Mouse (Mus musculus): ENCODE measurements at regions not wholly inside any gene's neighbourhood (a gene's known extent, or its start where the extent isn't known, plus 50 kb on each side); places are given as distances from the start of the nearest gene placed in this dataset.

GRCm38 (mm10) chr15:68508190-68508589, 2007.5 kb upstream of the Lrrc6 start:
- no peak overlapping the region for H3K9ac ChIP-seq
- H3K4me1 ChIP-seq (replicated peaks): no peaks in the 10 kb centered on the region
- no peak overlapping the region for H3K27ac ChIP-seq (replicated peaks)
- H3K9me3 ChIP-seq: no peaks in the 10 kb centered on the region
- no peaks in the 10 kb centered on the region for H3K27me3 ChIP-seq
- no peaks in the 10 kb centered on the region for H3K36me3 ChIP-seq
- H3K4me2 ChIP-seq: no peak overlapping the region
- ATAC-seq (ENCODE audit: low FRiP score, low read depth): no peak
- 83% methylated on average over 5 of the region's 5 CpGs for WGBS
- H3K4me3 ChIP-seq: no peak overlapping the region

- Histone ChIP-seq H3K4me2 (no peak overlapping the region), H3K4me3 (no peak overlapping the region), H3K27me3 (no peaks in the 10 kb centered on the region), H3K36me3 (no peaks in the 10 kb centered on the region), H3K9ac (no peak overlapping the region), H3K27ac (replicated peaks) (no peak overlapping the region), H3K4me1 (replicated peaks) (peaks cover 7% of the 10 kb centered on the region), H3K9me3 (no peaks in the 10 kb centered on the region)
- WGBS: 75% methylated on average over 2 of the region's 2 CpGs
- ATAC-seq (ENCODE audit: low FRiP score, low read depth): no peak
These were observed 2005.4 kb upstream of the Lrrc6 start for GRCm38 (mm10) chr15:68506093-68506492.

DNA sequence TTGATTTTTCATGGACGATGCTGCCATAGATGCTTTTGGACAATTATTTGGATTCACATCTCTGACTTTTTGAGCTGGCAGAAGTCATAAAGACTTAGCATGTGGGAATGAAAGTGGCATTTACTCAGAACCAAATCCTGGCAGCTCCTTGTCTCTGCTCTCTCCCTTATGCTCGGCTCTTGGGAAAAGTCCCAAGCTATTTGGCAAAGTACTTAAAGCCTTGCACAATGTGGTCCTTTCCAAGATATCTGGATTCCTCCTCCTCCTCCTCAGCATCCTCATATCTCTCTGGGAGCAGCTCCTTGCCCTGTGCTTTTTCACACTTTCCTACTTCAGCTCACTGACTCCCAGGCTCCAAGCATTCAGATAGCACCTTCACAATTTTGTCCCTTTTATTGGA, 1995.7 kb upstream of the Lrrc6 start:
- H3K9me3 ChIP-seq: no peaks in the 10 kb centered on the region
- no peak overlapping the region for H3K27ac ChIP-seq (replicated peaks)
- H3K9ac ChIP-seq: no peak overlapping the region
- no peaks in the 10 kb centered on the region for H3K36me3 ChIP-seq
- no peak for ATAC-seq (ENCODE audit: low FRiP score, low read depth)
- H3K4me2 ChIP-seq: no peak overlapping the region
- H3K4me3 ChIP-seq: no peak overlapping the region
- no peaks in the 10 kb centered on the region for H3K27me3 ChIP-seq
- no peaks in the 10 kb centered on the region for H3K4me1 ChIP-seq (replicated peaks)
- WGBS: 89% methylated on average over 2 of the region's 2 CpGs

DNA sequence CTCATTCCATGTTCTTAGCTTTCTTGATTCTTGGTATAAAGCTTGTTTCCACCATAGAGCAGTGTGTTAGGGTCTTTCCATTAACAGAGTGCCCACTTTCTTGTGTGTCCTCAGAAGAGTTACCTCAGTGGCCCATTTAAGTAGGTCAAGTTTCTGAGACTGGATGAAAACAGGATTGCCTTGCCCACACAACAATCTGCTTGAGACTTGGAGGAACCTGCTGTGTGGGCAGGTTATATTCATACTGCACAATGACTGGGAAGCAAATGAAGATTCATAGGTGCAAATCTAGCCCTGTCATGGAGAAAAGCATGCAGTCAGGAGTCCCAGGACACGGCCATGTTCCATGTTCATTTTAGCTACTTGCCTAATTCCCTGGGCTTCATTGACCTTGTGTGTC, 1984.1 kb upstream of the Lrrc6 start:
- no peak for ATAC-seq (ENCODE audit: low FRiP score, low read depth)
- H3K9ac ChIP-seq: no peak overlapping the region
- 95% methylated on average over 1 of the region's 1 CpGs for WGBS

GRCm38 (mm10) chr15:68477745-68478144, 1977.0 kb upstream of the Lrrc6 start:
- WGBS: 92% methylated on average over 5 of the region's 5 CpGs
- Histone ChIP-seq H3K9me3 (no peaks in the 10 kb centered on the region), H3K36me3 (no peaks in the 10 kb centered on the region), H3K27me3 (no peaks in the 10 kb centered on the region), H3K4me3 (no peak overlapping the region), H3K4me2 (no peak overlapping the region), H3K4me1 (replicated peaks) (no peaks in the 10 kb centered on the region), H3K27ac (replicated peaks) (no peak overlapping the region), H3K9ac (no peak overlapping the region)
- ATAC-seq (ENCODE audit: low FRiP score, low read depth): no peak

More for the DNA sequence above, 1984.1 kb upstream of the Lrrc6 start:
- Histone ChIP-seq H3K36me3 (no peaks in the 10 kb centered on the region), H3K9me3 (no peaks in the 10 kb centered on the region), H3K27me3 (no peaks in the 10 kb centered on the region), H3K27ac (replicated peaks) (no peak overlapping the region), H3K4me3 (no peak overlapping the region), H3K4me2 (no peak overlapping the region), H3K4me1 (replicated peaks) (no peaks in the 10 kb centered on the region)

GRCm38 (mm10) chr15:68471928-68472327, 1971.2 kb upstream of the Lrrc6 start:
- H3K4me1 ChIP-seq (replicated peaks): no peaks in the 10 kb centered on the region
- 91% methylated on average over 4 of the region's 4 CpGs for WGBS
- no peak for ATAC-seq (ENCODE audit: low FRiP score, low read depth)
- H3K9ac ChIP-seq: no peak overlapping the region
- no peak overlapping the region for H3K4me3 ChIP-seq
- no peaks in the 10 kb centered on the region for H3K36me3 ChIP-seq
- H3K9me3 ChIP-seq: no peaks in the 10 kb centered on the region
- H3K27me3 ChIP-seq: no peaks in the 10 kb centered on the region
- no peak overlapping the region for H3K4me2 ChIP-seq
- no peak overlapping the region for H3K27ac ChIP-seq (replicated peaks)

DNA sequence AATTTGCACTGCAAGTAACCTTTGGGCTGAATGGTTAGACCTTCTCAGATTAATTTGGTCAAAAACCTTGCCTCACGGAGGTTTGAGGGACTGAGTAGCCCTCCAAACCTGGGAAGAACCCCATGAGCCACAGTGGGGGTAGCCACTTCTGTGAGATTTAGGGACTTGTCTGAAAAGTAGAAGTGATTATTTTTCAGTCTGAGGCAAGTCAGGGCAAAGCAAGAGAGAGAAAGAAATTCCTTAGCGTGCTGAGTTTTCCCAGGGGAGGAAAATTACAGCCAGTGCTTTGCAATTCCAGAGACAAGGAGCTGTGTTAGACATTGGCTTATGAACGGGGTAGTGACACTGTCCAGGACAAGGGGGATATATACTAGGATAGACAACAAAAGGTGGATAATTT, 1962.1 kb upstream of the Lrrc6 start:
- no peaks in the 10 kb centered on the region for H3K36me3 ChIP-seq
- WGBS: 62% methylated on average over 3 of the region's 3 CpGs
- no peak overlapping the region for H3K27ac ChIP-seq (replicated peaks)
- H3K9me3 ChIP-seq: no peaks in the 10 kb centered on the region
- H3K27me3 ChIP-seq: no peaks in the 10 kb centered on the region
- no peak overlapping the region for H3K4me2 ChIP-seq
- no peaks in the 10 kb centered on the region for H3K4me1 ChIP-seq (replicated peaks)
- H3K4me3 ChIP-seq: no peak overlapping the region
- H3K9ac ChIP-seq: no peak overlapping the region
- ATAC-seq (ENCODE audit: low FRiP score, low read depth): no peak

DNA sequence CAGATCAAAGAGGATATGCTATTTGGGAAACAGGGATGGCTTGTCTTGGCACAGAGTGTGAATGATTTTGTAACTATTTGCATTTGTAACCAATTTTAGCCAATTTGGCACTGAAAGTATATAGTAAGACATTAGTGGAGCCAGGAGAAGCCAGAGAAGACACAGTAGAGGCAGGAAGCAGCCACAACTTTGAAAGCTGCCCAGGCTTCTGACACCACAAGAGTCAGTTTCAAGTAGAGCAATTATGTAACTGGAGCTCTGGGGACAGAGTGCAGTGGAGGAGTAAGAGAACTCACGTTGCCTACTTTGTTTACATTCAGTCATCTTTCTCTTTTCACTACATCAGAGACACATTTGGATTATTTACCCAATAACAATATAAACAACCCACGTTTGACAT, 1956.5 kb upstream of the Lrrc6 start:
- no peak overlapping the region for H3K4me2 ChIP-seq
- H3K27me3 ChIP-seq: no peaks in the 10 kb centered on the region
- H3K4me3 ChIP-seq: no peak overlapping the region
- H3K9ac ChIP-seq: no peak overlapping the region
- no peaks in the 10 kb centered on the region for H3K4me1 ChIP-seq (replicated peaks)
- WGBS: 74% methylated on average over 2 of the region's 2 CpGs
- no peaks in the 10 kb centered on the region for H3K36me3 ChIP-seq
- no peaks in the 10 kb centered on the region for H3K9me3 ChIP-seq
- no peak for ATAC-seq (ENCODE audit: low FRiP score, low read depth)
- H3K27ac ChIP-seq (replicated peaks): no peak overlapping the region

GRCm38 (mm10) chr15:68451971-68452370, 1951.3 kb upstream of the Lrrc6 start:
- WGBS: 48% methylated on average over 2 of the region's 2 CpGs
- H3K4me2 ChIP-seq: no peak overlapping the region
- H3K27me3 ChIP-seq: no peaks in the 10 kb centered on the region
- no peaks in the 10 kb centered on the region for H3K4me1 ChIP-seq (replicated peaks)
- no peaks in the 10 kb centered on the region for H3K9me3 ChIP-seq
- H3K36me3 ChIP-seq: no peaks in the 10 kb centered on the region
- no peak for ATAC-seq (ENCODE audit: low FRiP score, low read depth)
- H3K27ac ChIP-seq (replicated peaks): no peak overlapping the region
- no peak overlapping the region for H3K9ac ChIP-seq
- H3K4me3 ChIP-seq: no peak overlapping the region

DNA sequence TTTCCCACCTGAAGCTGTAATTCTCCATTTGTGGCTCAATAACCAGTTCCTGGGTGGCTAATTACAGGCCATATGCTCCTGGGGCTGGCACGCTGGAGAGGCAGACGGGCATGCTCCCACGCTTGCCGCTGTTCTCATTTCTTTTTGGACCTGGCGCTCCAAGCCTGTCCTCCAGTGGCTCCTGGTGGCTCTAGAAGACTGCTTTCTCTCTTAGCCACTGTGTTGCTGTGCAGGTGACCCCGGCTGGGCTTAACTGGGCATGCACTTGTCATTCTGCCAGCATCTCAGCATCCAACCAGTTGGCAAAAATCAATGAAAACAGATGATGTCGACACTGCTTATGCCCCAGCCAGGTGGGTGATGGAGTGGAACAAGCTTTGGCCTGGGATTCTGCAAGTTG, 1944.6 kb upstream of the Lrrc6 start:
- Histone ChIP-seq H3K9me3 (no peaks in the 10 kb centered on the region), H3K27me3 (no peaks in the 10 kb centered on the region), H3K4me1 (replicated peaks) (peaks cover 3% of the 10 kb centered on the region; the same call in 1 of the 2 replicates), H3K36me3 (no peaks in the 10 kb centered on the region), H3K27ac (replicated peaks) (no peak overlapping the region), H3K4me2 (no peak overlapping the region), H3K4me3 (no peak overlapping the region), H3K9ac (no peak overlapping the region)
- ATAC-seq (ENCODE audit: low FRiP score, low read depth): peak; percentile 74; the same call in 1 of the 2 replicates
- WGBS: 57% methylated on average over 7 of the region's 7 CpGs

GRCm38 (mm10) chr15:68440636-68441035, 1939.9 kb upstream of the Lrrc6 start:
- Histone ChIP-seq H3K27me3 (no peaks in the 10 kb centered on the region), H3K27ac (replicated peaks) (no peak overlapping the region), H3K4me2 (no peak overlapping the region), H3K4me1 (replicated peaks) (peaks cover 3% of the 10 kb centered on the region; the same call in 1 of the 2 replicates), H3K9me3 (no peaks in the 10 kb centered on the region), H3K9ac (no peak overlapping the region), H3K36me3 (no peaks in the 10 kb centered on the region), H3K4me3 (no peak overlapping the region)
- WGBS: 53% methylated on average over 9 of the region's 9 CpGs
- no peak for ATAC-seq (ENCODE audit: low FRiP score, low read depth)

DNA sequence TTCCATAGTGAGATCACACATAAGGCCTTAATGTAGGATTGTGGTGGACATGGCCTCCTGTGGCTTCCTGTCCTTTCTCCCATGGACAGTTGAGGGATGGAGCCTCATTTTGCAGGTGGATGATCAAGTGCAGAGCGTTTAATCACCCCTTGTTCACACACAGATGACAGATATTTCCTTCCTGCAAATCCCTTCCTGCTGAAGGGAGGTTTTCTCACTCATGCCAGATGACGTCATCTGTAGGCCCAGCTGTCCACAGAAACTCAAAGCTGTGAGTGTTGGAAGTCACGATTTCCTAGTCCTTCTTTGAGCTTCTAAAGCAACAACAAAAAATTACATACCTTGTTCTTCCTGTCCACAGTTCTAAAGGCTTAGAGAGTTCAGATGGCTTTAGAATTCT, 1935.3 kb upstream of the Lrrc6 start:
- Histone ChIP-seq H3K9ac (no peak overlapping the region), H3K4me1 (replicated peaks) (no peaks in the 10 kb centered on the region; the same call in 1 of the 2 replicates), H3K4me3 (no peak overlapping the region), H3K27ac (replicated peaks) (no peak overlapping the region), H3K9me3 (no peaks in the 10 kb centered on the region), H3K27me3 (no peaks in the 10 kb centered on the region), H3K36me3 (no peaks in the 10 kb centered on the region), H3K4me2 (no peak overlapping the region)
- WGBS: 66% methylated on average over 3 of the region's 3 CpGs
- ATAC-seq (ENCODE audit: low FRiP score, low read depth): no peak

GRCm38 (mm10) chr15:68431251-68431650, 1930.5 kb upstream of the Lrrc6 start:
- no peak for ATAC-seq (ENCODE audit: low FRiP score, low read depth)
- no peaks in the 10 kb centered on the region for H3K9me3 ChIP-seq
- 72% methylated on average over 2 of the region's 2 CpGs for WGBS

More at GRCm38 (mm10) chr15:68431251-68431650, 1930.5 kb upstream of the Lrrc6 start:
- Histone ChIP-seq H3K36me3 (no peaks in the 10 kb centered on the region), H3K27me3 (0 out of 2 replicates have a peak, but pooled peaks cover 3% of the 10 kb centered on the region), H3K27ac (replicated peaks) (no peak overlapping the region), H3K4me1 (replicated peaks) (peaks cover 5% of the 10 kb centered on the region), H3K4me3 (no peak overlapping the region), H3K9ac (no peak overlapping the region), H3K4me2 (no peak overlapping the region)

Measured in hindbrain, embryonic 15.5 days (tissue).